ENCODE assay signal across 21 mouse cellular contexts in the genomic region with DNA sequence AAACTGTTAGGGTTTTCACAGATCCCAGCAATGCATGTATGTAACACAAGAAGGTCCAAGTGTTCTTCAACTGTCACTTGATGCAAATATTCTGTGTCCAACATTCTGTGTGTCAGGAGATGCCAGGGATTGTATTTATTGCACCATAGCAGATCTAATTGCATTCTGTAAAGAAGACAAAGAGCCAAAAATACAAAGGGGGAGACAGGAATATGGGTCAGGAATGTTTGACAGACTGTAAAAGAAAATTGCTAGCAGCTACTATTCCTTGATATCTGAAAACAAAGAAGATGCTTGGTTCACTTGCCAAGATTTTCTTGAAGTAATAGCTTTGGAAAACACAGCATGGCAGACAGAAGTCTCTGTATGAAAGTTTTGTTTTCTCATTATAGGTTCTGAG.
"Had no signal": no experiment of that assay in that cellular context is flagged by ENCODE, and none has a peak within 500 bp of the region (broad histone marks: within the 10 kb centered on the region; RNA-seq: fewer than 3 reads in every experiment).

No protein-coding gene starts in this region.

- ATAC-seq: hindbrain, embryonic 16.5 days; hindbrain, postnatal 0 days; inflammation-experienced regulatory T-cells, adult 6 months; intestine, embryonic 15.5 days; intestine, embryonic 16.5 days; intestine, postnatal 0 days had no signal

- DNase-seq: heart, postnatal 10 days; heart, postnatal 14 days; heart, postnatal 36 days; heart, postnatal 4 days; kidney, adult 11 months; kidney, adult 18-20 months; kidney, adult 2 months; kidney, adult 8-10 months; kidney, adult 9 months; kidney, postnatal 10 days; kidney, postnatal 14 days; kidney, postnatal 25 days; kidney, postnatal 36 days; kidney, postnatal 4 days; layer of hippocampus, postnatal 36 days had no signal
